Mouse (Mus musculus) urinary bladder, postnatal 25 days (tissue): ENCODE measurements at regions not wholly inside any gene's neighbourhood (a gene's known extent, or its start where the extent isn't known, plus 50 kb on each side); places are given as distances from the start of the nearest gene placed in this dataset.

Experiments used
- DNase-seq: peaks from one replicate; pipeline ENCODE4 v3.0.0; 2022; ENCODE audit warnings: low spot score

DNA sequence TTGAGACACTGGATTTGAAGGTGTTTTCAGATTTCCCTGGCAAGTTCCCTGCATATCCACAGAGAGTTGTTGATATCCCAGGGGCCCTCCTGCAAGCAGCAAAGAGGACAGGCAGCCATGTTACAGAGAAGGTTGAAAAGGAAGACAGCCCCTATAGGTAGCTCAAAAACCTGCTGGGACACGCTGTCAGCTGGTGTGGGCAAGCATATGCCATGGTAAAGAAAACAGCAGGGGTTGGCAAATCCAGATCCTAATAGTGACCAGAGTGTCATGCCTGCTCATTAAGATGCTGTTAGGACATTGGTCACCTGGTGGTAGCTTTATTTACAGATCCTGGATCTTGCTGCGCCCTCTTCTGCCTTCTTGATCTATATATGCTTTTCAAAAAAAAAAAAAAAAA is 397.6 kb downstream of the Tns1 start:
- no peak for DNase-seq

DNA sequence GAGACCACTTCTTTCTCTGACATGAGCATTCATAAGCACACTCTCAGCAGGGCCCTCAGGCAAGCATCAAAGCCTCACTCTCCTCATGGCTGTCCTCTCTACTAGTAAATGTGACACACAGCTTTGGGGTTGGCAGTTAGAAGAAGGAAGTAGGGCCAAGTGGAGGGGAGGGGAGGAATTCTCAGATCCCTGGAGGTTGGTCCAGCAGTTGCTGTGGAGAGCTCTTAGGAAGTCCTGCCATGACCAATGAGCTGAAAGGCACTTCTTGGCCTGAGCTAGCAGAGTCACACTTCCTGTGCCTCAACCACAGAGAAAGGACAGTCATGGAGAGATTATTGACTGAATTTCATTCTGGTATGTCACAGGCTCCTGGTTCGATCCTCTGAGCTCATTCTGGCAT is 398.8 kb downstream of the Tns1 start:
- DNase-seq, result no peak

DNA sequence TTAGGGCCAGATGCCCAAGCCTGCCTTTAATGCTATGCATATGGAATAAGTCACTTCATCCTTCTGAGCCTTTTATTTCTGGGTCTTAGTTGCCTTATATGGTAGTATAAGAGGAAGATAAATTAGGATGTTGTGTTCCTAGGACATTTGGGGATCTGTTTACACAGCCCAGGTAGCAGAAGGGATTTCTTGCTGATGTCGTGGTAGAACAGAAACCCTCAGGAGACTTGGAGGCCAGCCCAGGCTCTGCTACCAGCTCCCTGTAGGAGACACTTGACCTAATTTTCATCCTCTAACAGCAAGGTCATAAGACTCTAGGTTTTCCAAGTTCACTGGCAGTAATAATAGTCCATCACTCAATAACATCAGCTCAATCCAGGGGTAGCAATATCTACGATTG is 399.7 kb downstream of the Tns1 start:
- DNase-seq, result no peak

DNA sequence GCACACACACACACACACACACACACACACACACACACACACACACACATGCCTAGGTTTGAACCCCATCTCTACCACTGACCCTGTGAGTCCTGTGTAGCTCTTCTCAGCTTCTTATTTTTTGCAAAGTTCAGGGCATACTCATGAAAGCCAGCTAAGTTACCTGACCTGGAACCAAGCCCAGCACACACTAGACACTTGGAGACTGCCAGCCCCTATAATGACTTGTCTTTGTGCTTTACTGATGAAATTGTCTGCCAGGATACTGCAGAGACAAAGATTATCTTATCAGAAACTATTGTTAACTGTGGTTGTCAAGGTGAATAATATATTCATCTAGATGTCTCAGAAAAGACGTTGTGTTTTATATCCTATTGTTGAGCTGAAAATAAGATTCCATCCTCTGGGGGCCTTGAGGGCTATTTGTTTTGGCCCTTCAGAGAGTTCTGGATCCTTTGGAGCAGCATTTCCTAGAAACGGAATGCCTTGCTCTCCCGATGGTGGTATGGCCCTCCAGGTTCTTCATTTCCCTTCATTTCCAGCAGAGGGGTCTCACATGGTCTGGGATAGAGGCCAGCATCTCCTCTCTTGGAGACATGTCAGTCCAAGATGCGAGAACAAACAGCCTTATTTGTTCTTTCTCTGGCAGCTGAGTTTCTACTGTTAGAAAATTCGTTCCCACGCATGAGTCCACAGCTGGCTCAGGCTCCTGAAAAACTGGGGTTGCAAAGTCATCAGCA is 402.6 kb downstream of the Tns1 start:
- DNase-seq, result no peak

DNA sequence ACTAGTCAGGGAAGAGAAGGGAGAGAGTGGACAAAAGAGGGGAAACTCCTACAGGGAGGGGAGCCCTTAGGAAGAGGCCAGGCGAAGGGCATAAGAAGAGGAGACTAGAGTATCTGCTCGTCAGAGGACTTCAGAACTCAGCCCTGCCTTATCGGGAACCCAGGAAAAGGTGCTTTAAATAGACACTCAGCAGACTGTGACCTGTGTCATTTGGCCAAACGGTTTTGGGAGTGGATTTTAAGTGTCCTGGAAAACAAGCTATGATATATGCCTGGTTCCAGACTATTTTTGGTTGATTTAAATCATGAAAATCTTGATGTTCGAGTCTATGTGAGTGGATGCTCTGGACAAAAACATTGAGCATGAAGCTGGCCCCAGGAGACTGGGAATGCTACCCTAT is 405.8 kb downstream of the Tns1 start:
- no peak for DNase-seq

DNA sequence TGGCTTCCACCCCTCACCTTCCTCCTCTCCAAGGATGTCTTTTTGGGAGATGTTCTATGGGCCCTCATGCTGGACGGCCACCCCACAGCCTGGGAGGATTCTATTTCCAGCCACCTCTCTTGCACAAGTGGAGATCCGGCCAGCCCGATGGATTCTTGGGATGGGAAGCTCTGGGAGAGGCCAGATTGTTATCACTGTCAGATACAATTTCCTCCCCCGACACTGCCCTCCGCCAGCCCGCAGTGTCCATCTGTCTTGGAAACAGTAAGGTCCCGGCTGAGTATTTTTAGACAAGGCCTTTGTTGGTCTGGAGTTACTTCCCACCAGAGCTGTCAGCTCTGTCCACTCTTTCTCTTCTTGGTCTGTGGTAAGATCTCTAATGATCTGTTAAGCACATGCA is 406.8 kb downstream of the Tns1 start:
- no peak for DNase-seq

DNA sequence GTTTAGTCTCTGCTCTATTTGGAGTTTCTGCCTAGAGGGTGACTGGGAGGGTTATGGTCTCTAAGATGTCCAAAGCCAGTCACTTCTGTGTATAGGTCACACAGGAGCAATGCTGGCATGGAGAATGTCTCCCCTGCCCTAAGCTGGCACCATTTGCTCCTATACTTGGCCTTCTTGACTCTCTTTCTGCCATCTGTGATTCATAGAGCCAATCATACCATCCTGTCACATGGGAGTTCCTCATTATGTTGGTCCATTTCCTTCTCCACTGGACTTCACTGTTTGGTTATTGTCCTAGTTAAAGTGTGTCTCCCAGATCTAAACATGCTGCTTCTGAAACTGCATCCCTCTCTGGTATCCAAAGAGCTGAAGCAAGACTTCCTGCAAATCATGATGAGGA is 407.3 kb downstream of the Tns1 start:
- no peak for DNase-seq

DNA sequence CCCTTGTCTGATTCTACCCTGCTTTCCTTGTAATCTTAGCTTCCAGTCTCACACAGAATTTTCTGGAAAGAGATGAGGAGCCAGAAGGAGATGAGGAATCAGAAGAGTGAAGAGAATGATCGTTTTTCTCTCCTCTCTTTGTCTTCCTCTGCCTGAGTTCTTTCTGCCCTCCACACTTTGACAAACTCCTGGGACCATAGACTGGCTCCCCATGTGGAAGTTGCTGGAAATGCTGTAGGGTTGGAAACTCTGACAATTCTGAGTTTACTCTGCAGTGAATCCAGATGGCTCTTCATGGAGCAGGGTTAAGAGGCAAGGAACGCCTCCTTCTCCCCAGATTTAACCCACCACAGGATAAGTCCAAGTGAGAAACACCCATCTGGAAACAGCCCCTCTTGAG is 408.7 kb downstream of the Tns1 start:
- no peak for DNase-seq

DNA sequence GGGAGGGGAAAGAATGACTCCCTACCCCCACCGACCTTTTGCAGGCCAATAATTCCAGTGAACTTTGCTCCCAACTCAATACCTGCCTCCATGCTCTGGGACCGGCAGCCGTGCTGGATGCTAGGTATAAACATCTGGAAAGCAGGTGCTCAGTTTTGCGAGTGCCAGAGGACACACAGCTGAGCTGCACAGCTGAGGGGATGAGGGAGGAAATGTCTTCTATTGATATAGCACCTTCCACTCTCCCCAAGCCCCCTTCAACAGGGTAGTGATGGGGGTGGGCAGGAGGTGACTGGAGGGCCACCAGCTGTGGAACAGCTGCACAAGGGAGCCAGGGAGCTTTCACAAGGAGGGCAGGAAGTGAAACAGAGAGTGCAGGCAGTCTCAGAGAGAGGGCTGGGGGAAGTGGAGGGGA is 421.8 kb downstream of the Tns1 start:
- no peak for DNase-seq

DNA sequence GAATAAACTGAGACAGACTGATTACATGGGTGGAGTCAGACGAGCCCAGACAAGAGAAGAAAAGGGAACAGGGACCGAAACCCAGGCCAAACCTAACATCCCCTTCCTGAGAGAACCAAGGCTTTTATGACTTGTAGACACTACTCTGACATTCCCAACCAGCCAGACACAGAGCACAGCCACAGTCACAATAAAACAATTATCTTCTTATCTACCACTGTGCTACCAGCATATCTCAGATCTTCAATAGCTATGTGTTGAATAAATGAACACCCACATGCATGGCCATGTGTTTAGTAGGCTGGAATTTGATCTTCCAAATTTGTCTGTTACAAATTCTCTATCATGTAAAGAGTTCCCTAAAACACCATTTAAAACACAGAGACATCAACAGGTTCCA is 430.7 kb downstream of the Tns1 start:
- no peak for DNase-seq

DNA sequence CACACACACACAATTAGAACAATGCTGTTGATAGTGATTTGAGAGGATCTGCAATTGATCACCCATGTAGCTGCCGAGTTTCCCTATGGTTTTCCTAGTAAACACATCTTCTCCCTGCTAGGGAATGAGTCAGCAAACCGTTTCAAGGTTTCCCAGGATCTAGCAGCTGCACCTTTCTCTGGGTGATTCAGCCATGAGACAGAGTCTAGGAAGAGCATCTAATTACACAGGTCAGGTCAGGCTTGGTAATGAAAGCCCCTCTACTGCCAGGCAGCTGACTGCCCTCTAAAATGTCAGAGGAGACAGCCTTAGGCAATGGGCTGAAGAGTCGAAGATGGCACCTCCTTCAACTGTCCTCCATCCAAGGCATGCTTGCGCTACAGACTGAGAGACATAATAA is 438.5 kb downstream of the Tns1 start:
- no peak for DNase-seq

DNA sequence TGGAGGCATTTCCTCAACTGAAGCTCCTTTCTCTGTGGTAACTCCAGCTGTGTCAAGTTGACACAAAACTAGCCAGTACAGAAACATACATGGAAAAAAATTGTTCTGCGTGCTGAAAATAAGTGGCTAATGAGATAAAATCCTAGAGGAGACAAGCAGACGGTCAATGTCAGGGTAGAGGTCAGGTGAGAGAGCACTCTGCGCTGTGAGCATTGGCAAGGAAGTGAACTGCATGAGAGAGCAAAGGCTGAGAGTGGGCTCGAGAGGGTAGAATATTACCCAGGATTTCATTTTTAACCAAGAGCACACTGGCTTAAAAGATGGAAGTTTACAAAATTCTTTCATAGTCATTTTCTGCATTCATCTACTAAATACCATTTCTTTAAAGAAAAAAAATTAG is 439.2 kb downstream of the Tns1 start:
- no peak for DNase-seq

DNA sequence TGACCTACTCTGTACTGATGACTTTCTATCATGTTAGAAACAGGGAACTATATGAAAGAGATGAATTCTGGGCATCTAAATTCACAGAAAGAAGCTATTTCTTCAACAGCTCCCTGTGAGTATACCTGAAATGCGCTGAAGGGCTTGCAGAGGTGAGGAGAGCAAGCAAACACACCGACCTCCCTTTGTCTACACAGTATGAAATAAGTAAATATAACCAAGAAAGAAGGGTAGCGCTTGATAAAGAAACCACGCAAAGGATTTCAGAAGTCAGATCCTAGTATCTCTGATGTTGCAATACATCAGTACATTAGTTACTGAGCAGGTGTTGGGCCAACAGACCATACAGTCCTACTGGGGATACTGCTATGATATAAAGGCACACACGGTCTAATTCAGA is 440.1 kb downstream of the Tns1 start:
- DNase-seq, result no peak

DNA sequence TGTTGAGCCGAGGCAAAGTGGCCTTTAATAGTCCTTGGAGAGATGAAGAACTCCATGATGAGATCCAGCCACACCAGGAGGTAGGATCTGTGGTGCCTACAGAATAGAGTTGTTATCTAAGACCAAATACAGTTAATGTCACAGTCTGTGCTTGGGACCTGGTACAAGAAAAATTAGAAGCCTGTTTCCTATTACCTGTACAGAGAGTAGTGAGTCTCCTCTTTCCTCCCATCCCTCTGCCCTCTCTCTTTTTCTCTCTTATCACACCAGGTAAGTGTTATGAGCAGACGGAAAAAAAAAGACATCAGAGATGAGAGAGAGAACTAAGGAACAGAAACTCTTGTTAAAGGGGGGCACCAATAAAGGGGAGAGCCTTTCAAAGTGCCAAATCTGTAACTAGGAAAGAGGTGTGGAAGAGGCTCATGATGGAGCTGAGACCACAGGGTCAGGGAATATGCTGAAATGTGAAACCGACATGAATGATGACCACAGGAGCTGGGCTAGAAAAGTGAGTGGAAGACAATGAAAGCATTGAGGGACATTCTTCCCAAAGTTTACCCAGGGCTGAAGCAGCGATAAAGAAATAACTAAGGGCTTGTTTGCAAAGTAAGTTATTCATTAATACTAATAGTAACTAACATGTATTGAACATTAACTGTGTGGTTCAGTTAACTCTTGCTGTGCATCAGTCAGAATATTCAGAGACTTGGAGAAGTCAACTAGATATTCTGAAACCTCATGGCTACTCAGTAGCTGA is 440.9 kb downstream of the Tns1 start:
- no peak for DNase-seq

DNA sequence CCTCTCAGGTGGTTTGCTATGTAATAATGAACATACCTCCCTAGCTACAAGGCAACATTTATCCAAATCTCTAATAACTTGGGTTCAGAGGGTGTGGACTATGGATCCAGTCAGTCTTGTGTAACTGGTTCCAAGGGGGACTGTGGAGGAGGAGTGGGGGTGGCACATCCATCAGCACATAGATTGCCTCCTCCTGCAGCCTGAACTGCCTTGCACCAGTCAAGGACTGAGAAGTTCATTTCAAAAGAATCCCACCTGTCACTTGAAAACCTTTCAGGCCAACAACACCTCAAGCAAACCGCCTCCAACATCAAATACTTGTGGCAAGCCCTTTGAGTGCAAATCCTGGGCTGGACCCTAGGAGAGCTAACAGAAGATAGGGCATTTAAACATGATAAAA is 442.6 kb downstream of the Tns1 start:
- no peak for DNase-seq

DNA sequence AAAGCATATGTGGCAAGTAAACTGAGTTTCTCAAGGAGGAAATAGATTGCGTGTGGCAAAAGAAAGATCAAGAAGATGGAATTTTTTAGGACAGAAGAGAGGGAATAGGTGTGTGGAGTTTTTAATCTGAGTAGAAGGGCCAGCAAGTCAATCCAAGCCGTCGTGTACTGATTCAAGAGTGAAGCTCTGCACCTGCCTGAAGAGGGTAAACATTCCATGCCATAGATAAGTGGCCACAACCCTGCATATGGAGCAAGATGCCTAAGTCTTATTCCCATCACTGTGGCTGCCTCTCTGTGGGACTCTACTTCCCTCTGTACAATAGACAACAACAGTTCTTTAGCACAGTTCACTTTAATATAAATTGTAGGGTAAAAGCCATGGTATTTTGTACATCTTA is 443.4 kb downstream of the Tns1 start:
- no peak for DNase-seq

DNA sequence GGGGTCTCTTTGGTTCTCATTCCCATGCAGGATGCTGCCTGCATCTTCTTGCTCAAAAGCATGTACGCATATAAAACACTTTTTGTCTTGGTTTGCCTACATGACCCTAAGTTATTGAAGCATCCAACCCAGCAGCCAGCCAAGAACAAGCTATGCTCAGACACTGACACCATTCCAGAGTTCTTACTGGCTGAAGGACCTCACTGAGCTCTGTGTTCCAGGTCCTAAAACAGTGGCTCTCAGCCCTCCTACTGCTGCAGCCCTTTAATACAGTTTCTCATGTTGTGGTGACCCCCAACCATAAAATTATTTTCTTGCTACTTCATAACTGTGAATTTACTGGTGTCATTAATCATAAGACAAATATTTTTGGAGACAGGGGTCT is 450.4 kb downstream of the Tns1 start:
- DNase-seq, result no peak

DNA sequence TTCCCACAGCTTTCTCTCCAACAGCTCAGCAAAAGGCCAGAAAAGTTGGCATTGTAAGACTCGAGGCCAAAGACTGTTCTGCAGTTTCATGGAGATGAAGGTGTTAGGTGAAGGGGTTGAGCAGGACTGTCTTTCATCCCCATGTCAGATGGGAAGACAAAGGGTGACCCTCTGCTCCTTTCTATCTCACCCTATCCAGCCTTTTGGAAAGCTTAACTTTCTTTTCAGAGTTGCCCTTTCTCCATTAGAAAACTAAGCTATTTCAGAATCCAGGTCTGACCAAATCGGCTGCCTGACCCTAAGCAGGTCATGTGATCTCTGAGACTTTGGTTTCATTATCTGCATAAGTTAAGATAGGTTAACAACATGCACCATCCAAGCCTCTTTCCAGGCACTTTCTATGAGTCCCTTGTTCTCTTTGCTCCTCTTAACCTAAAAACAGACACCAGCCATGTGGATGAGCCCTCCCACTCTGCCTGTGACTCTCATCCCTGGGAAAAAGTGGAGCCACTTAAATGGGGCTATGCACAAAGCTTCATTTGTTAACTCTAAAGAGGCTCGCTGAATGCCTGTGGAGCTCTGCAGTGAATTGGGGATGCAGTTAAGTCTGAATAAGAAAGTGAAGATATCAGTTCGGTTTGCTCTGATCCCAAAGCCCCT is 450.9 kb downstream of the Tns1 start:
- no peak for DNase-seq

DNA sequence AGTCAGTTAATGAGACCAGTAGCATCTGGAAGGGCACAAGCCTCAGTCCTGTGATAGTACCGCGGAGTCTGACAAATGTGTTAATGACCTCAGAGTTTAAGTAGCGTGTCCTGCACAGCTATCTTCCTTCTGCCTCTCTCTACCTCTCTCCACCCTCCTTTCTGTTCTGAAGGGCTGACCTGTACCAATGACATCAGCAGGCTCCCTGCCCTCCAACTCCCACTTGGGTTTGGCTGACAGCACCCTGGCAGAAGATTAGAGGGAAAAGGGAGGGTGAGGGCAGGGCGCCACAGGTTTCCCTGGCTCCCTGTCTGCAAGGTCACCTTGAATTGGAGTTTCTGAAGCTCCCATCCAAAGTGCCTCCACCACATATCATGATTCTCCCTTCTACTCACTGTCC is 452.0 kb downstream of the Tns1 start:
- peak; percentile 7 for DNase-seq

DNA sequence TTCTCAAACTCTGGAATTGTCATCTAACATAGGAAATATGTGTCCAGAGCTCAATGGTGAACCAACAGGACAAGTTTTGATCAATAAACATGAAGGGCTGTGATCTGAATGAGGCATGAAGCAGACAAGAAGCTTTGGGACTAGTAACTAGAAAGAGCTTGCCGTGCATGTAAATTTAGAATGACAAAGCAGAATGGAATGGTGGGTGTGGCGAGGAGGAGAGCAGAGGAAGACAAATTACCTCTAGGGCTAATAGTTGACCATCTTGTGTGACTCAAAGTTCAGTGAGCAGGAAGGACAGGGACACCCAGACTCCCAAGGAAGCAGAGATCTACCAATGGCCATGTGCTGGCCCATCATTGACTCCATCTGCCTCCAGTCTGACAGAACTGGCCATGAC is 455.6 kb downstream of the Tns1 start:
- no peak for DNase-seq

DNA sequence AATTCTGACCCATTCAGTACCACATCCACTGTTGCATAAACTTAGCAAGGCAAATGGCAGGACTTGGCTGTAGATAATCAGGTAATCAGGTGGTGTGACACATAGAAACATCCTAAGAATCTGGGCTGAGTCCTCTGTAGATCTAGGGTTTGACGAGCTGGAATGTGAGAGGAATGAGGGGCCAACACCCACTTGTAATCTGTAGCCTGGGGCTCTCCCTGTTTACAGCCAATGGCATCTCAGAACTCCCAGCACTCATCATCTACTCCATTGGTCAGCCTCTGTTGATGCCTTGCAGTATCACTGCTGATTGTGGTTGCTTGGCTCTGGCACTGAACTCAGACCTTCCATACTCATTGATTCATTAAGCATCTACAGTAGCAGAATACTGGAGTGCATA is 460.7 kb downstream of the Tns1 start:
- no peak for DNase-seq

DNA sequence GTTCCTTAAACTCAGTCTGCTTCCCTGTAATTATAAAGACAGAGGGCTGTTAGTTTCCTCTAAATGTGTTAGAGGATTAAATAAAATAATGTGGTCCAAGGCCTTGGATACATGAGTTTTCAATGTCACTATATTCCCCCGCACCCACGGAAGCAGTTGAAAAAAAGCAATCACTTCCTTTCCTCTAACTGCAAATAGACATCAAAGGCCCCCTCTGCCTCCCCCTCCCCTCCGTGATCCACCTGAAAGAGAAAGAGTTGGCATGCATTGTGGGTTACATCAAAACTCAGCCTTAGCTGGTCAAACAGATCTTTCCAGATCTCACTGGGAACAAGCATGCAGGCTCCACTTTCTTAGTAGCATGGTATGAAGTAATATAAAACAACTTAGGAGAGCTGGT is 479.2 kb downstream of the Tns1 start:
- no peak for DNase-seq

DNA sequence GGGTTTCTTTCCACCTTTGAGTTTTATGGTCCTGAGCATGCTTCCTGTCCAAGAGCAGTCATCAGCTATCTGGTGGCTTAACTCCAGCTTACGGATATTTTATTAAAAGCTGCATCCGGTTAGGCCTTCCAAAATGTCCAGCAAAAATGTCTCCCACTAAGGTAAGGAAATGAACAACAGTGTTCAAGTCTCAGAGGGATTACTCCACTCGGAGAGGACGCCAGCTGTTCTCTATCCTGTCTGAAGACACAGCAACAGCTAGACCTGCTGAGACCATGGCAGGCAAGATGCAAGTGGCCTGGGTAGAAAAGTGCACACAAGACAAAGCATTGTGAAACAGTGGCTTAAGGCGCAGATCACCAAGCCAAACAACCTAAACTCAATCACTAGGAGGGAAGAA is 479.9 kb downstream of the Tns1 start:
- no peak for DNase-seq

DNA sequence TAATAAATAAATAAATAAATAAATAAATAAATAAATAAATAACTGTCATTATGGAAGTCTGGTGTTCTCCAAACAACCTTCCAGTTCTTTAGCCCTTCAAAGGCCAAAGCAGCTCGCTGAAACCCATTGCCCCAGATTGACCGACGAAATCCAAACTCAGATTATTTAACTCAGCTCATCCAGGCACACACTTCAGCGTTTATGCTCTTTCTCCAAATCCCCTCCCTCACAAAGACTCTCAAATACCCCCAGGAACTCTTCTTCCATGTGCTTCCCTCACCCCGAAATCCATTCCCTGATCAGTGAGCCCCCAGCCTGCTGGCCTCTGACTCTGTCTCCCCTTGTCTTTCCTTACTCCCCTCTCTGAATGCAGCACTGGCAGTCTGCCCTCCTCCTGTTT is 480.8 kb downstream of the Tns1 start:
- no peak for DNase-seq
